Mouse (Mus musculus): ENCODE measurements around the gene Etl4. TPM values are rescaled to one million over a fixed set of nuclear protein-coding genes. Genes with fewer than 3 reads are reported as not detected.

Gene Etl4
- 0.03 and 0.24 TPM in 2 replicates for polyA plus RNA-seq (2012; ENCODE audit: low replicate concordance)

DNA sequence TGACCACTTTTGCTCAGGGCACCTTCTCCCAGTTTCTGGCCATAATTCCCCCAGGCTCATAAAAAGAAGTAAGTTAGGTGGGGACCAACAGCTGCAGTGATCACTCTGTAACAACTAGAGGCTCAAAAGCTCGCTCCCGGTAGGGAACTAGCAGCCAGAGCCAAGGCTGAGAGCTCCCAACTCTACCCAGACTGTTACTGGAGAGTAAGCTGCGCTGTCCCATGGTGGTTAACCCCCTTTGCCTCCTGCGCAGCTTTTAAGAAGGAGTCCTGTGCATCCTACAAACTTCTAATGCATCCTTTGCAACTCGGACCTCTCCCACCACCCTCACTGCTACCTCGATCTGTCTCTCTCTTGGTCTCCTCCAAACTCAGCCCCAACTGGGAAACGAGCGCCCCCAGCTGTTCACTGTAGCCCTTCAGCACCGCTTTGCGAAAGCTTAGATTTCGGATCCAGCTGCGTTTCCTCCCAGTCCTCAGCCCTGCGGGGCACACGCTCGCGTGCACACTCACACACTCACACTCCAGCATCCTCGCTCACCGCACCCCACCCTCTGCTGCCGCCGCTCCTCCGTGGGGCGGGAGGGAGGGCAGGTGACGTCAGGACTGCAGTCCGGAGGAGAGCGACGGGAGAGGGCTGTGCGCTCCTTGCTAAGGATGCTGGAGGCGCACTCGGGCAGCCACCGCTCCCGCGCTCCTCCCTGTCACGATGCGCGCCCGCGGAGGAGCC is at the start of gene Etl4:
TSS of gene Etl4 (plus strand) at position 610 of the 729 bp plus-strand sequence.

